Comparison of ENCODE assay signal across 4 mouse cellular contexts in genomic region chr3:138555279-138555678, GRCm38 (mm10). TPM values are rescaled to one million over a fixed set of nuclear protein-coding genes. Genes with fewer than 3 reads are reported as not detected.
DNase-seq lines count a peak whose midpoint lies in the region; ATAC-seq lines count a peak whose summit lies in the region.
"Not testable (repeated sequence)": the region's sequence is repeated elsewhere in the genome, so short reads cannot be mapped to it uniquely, and the experiment has no call there.

No protein-coding gene starts in this region.

- H3K4me3 ChIP-seq in liver, embryonic 11.5 days (ENCODE audit: low read depth, low read length); liver, embryonic 13.5 days (replicated peaks); liver, embryonic 15.5 days (replicated peaks): not testable (repeated sequence)

- 62% methylated on average over 8 of the region's 8 CpGs for WGBS in liver, embryonic 11.5 days
- WGBS in liver, embryonic 13.5 days (ENCODE audit: insufficient replicate concordance), result 38% methylated on average over 8 of the region's 8 CpGs
- 29% methylated on average over 8 of the region's 8 CpGs for WGBS in liver, embryonic 15.5 days (ENCODE audit: insufficient replicate concordance)

- H3K27ac ChIP-seq in liver, embryonic 11.5 days (ENCODE audit: low read depth, low read length); liver, embryonic 13.5 days; liver, embryonic 15.5 days (replicated peaks): not testable (repeated sequence)

- not testable (repeated sequence) for H3K4me1 ChIP-seq in liver, embryonic 11.5 days (replicated peaks; ENCODE audit: control insufficient read depth, insufficient read depth, low read length); liver, embryonic 13.5 days (replicated peaks); liver, embryonic 15.5 days (replicated peaks)

- H3K9me3 ChIP-seq in liver, embryonic 11.5 days (ENCODE audit: control insufficient read depth, low read length); liver, embryonic 13.5 days (replicated peaks); liver, embryonic 15.5 days (replicated peaks): not testable (repeated sequence)

- peak; percentile 73 for ATAC-seq in liver, embryonic 11.5 days (replicated peaks; ENCODE audit: low FRiP score)
- ATAC-seq in liver, embryonic 13.5 days (ENCODE audit: low read depth), result peak; percentile 78
- peak; percentile 64 for ATAC-seq in liver, embryonic 15.5 days (ENCODE audit: insufficient read depth)
- ATAC-seq in megakaryocyte progenitor cell, adult 5-6 weeks (replicated peaks; ENCODE audit: poor library complexity), result peak; percentile 37

- not testable (repeated sequence) for H3K9ac ChIP-seq in liver, embryonic 11.5 days (ENCODE audit: low read depth, low read length); liver, embryonic 13.5 days; liver, embryonic 15.5 days

- DNase-seq in liver, embryonic 11.5 days (ENCODE audit: low spot score); liver, embryonic 13.5 days: not testable (repeated sequence)

- H3K36me3 ChIP-seq in liver, embryonic 11.5 days (ENCODE audit: control insufficient read depth, insufficient read depth, low read length), result peaks cover 26% of the 10 kb centered on the region; the same call in 1 of the 2 replicates
- H3K36me3 ChIP-seq in liver, embryonic 13.5 days, result peaks cover 71% of the 10 kb centered on the region
- H3K36me3 ChIP-seq in liver, embryonic 15.5 days (replicated peaks), result peaks cover 78% of the 10 kb centered on the region

- not testable (repeated sequence) for H3K4me2 ChIP-seq in liver, embryonic 11.5 days; liver, embryonic 13.5 days; liver, embryonic 15.5 days

- not testable (repeated sequence) for H3K27me3 ChIP-seq in liver, embryonic 11.5 days (replicated peaks; ENCODE audit: control insufficient read depth, insufficient read depth, low read length); liver, embryonic 13.5 days; liver, embryonic 15.5 days

RNA-seq across cellular contexts. Expression of gene Eif4e, which starts 29.3 kb away (rescaled TPM):
- polyA plus RNA-seq in liver, embryonic 11.5 days (2014; fragmentation: Nextera tagmentation; extraction: Ambion mirVana), result 442 and 454 TPM in 2 replicates
- polyA plus RNA-seq in liver, embryonic 13.5 days (2015; fragmentation: Nextera tagmentation; extraction: Ambion mirVana), result 206 and 264 TPM in 2 replicates
- polyA plus RNA-seq in liver, embryonic 15.5 days (2015; fragmentation: Nextera tagmentation; extraction: Ambion mirVana), result 156 and 163 TPM in 2 replicates
- total RNA-seq in megakaryocyte progenitor cell, adult 5-6 weeks (2015), result 424 and 430 TPM in 2 replicates
- total RNA-seq in megakaryocyte progenitor cell, adult 5-6 weeks (2017), result 161 and 224 TPM in 2 replicates
